Mouse (Mus musculus) MEL-GATA-1-ER (cell line): Measurements from ENCODE around the gene Bcas2.
A peak's percentile ranks its signal among the peaks of the same experiment; 100 is the strongest.
"Not testable (repeated sequence)": the region's sequence is repeated elsewhere in the genome, so short reads cannot be mapped to it uniquely, and the experiment has no call there.

Experiments used
- DNase-seq: peaks from one replicate; pipeline ENCODE4 v3.0.0-alpha.2; 2012; ENCODE audit warnings: low read depth; ENCODE audit errors: extremely low read depth

Gene Bcas2

GRCm38 (mm10) chr3:103159232-103159900 is 12.1 kb upstream of the Bcas2 start:
- DNase-seq, result peak; percentile 56

- peak; percentile 92 for DNase-seq
These were observed 1.7 kb upstream of the Bcas2 start for GRCm38 (mm10) chr3:103169771-103170170.

GRCm38 (mm10) chr3:103172615-103173014 is 1.2 kb downstream of the Bcas2 start:
- DNase-seq, result peak; percentile 80

- peak; percentile 98 for DNase-seq
These were observed 5.3 kb downstream of the Bcas2 start for GRCm38 (mm10) chr3:103176740-103177139.

GRCm38 (mm10) chr3:103179527-103179926 is 8.1 kb downstream of the Bcas2 start:
- DNase-seq, result no peak

- DNase-seq, result no peak
These were observed 9.7 kb downstream of the Bcas2 start for GRCm38 (mm10) chr3:103181171-103181570.

GRCm38 (mm10) chr3:103182821-103183220 is 11.4 kb downstream of the Bcas2 start:
- DNase-seq, result no peak

- peak; percentile 38 for DNase-seq
These were observed 13.0 kb downstream of the Bcas2 start for GRCm38 (mm10) chr3:103184467-103184866.

GRCm38 (mm10) chr3:103188451-103188850 is 17.0 kb downstream of the Bcas2 start:
- DNase-seq, result no peak

- DNase-seq, result no peak
These were observed 17.4 kb downstream of the Bcas2 start for GRCm38 (mm10) chr3:103188856-103189255.

- no peak for DNase-seq
These were observed 20.7 kb downstream of the Bcas2 start for GRCm38 (mm10) chr3:103192161-103192560.

GRCm38 (mm10) chr3:103193186-103193585 is 21.7 kb downstream of the Bcas2 start:
- DNase-seq, result no peak

GRCm38 (mm10) chr3:103196320-103196823 is 24.9 kb downstream of the Bcas2 start:
- DNase-seq, result peak; percentile 90

- DNase-seq, result no peak
These were observed 27.9 kb downstream of the Bcas2 start for GRCm38 (mm10) chr3:103199386-103199785.

GRCm38 (mm10) chr3:103201105-103201504 is 29.6 kb downstream of the Bcas2 start:
- not testable (repeated sequence) for DNase-seq

GRCm38 (mm10) chr3:103203554-103203953 is 32.1 kb downstream of the Bcas2 start:
- no peak for DNase-seq

- no peak for DNase-seq
These were observed 33.0 kb downstream of the Bcas2 start for GRCm38 (mm10) chr3:103204445-103204844.

- peak; percentile 62 for DNase-seq
These were observed 34.9 kb downstream of the Bcas2 start for GRCm38 (mm10) chr3:103206393-103206792.

- no peak for DNase-seq
These were observed 36.3 kb downstream of the Bcas2 start for GRCm38 (mm10) chr3:103207749-103208148.

- DNase-seq, result no peak
These were observed 36.8 kb downstream of the Bcas2 start for GRCm38 (mm10) chr3:103208237-103208636.

GRCm38 (mm10) chr3:103211101-103211500 is 39.6 kb downstream of the Bcas2 start:
- DNase-seq, result no peak

GRCm38 (mm10) chr3:103212142-103212541 is 40.7 kb downstream of the Bcas2 start:
- peak; percentile 77 for DNase-seq

GRCm38 (mm10) chr3:103213537-103213936 is 42.1 kb downstream of the Bcas2 start:
- DNase-seq, result no peak
